Mouse (Mus musculus) CH12.LX (cell line): ENCODE results near the gene Hspa1a. TPM values are rescaled to one million over a fixed set of nuclear protein-coding genes. Genes with fewer than 3 reads are reported as not detected.

Experiments
- DNase-seq: peaks from one replicate; pipeline ENCODE4 v3.0.0-alpha.2; 2013; ENCODE audit errors: extremely low read depth
- H3K27ac ChIP-seq: 2 replicates; pipeline ENCODE4 v1.5.1; 2012; ENCODE audit warnings: low read depth, mild to moderate bottlenecking, control low read depth, moderate library complexity; ENCODE audit not compliant: insufficient read depth
- H3K27me3 ChIP-seq: replicated peaks from 2 replicates; pipeline ENCODE3; 2012; ENCODE audit warnings: inconsistent platforms
- H3K36me3 ChIP-seq, 2 experiments: replicated peaks in 1 of 2; 2 replicates each; pipeline versions ENCODE3 to v1.6.1; 2012; ENCODE audit warnings: inconsistent platforms in 1 of 2, low read length in 1 of 2, mild to moderate bottlenecking in 1 of 2, mixed read lengths in 1 of 2, moderate library complexity in 1 of 2; ENCODE audit not compliant: control insufficient read depth in 1 of 2, insufficient read depth in 1 of 2
- H3K4me1 ChIP-seq, 2 experiments: 2 replicates each; pipeline ENCODE4 v1.6.1; 2012; ENCODE audit warnings: inconsistent platforms in 1 of 2, moderate library complexity in 1 of 2; ENCODE audit not compliant: insufficient read depth in 2 of 2, control insufficient read depth in 1 of 2
- H3K4me2 ChIP-seq: 2 replicates; pipeline ENCODE4 v1.6.1; 2012; ENCODE audit warnings: low read depth, mild to moderate bottlenecking, control low read depth; ENCODE audit not compliant: poor library complexity, insufficient read depth, severe bottlenecking
- H3K4me3 ChIP-seq, 3 experiments: fragments of 150-350 bp in 1 of 3; sonication (generic) in 1 of 3; replicated peaks in 1 of 3; 2 replicates each; pipeline versions ENCODE3 to v1.5.1; 2011 to 2012; ENCODE audit warnings: low read depth in 2 of 3, low read length in 2 of 3, mild to moderate bottlenecking in 2 of 3, moderate library complexity in 2 of 3, control low read depth in 1 of 3, improper control_type of control experiment in 1 of 3, inconsistent platforms in 1 of 3, mixed read lengths in 1 of 3; ENCODE audit not compliant: poor library complexity in 1 of 3
- H3K79me2 ChIP-seq: replicated peaks from 2 replicates; pipeline ENCODE4 v1.6.1; 2012; ENCODE audit warnings: mild to moderate bottlenecking, moderate library complexity; ENCODE audit not compliant: control insufficient read depth, poor library complexity, insufficient read depth, severe bottlenecking; ENCODE audit errors: extremely low read depth
- H3K9ac ChIP-seq: 2 replicates; pipeline ENCODE4 v1.6.1; 2012; ENCODE audit warnings: low read depth, mild to moderate bottlenecking, control low read depth, moderate library complexity; ENCODE audit not compliant: insufficient read depth
- H3K9me3 ChIP-seq: replicated peaks from 2 replicates; pipeline ENCODE3; 2012; ENCODE audit warnings: low read length, inconsistent platforms, mixed read lengths
- CHD1 ChIP-seq: IDR thresholded peaks from 2 replicates; pipeline ENCODE4 v1.6.1; 2012; ENCODE audit warnings: low read depth, low read length, improper control_type of control experiment, inconsistent platforms
- CHD2 ChIP-seq: IDR thresholded peaks from 2 replicates; pipeline ENCODE4 v1.6.1; 2011; ENCODE audit warnings: low read length, improper control_type of control experiment
- CTCF ChIP-seq, 2 experiments: IDR thresholded peaks in 1 of 2; conservative IDR thresholded peaks in 1 of 2; 2 replicates each; pipeline ENCODE4 v1.5.1; 2011 to 2012; ENCODE audit warnings: low read depth in 2 of 2, low read length in 2 of 2, improper control_type of control experiment in 1 of 2, inconsistent platforms in 1 of 2, mild to moderate bottlenecking in 1 of 2, moderate library complexity in 1 of 2
- ELF1 ChIP-seq: IDR thresholded peaks from 2 replicates; pipeline ENCODE4 v1.6.1; 2014; ENCODE audit warnings: low read depth, mild to moderate bottlenecking, inconsistent platforms, low read length, improper control_type of control experiment
- EP300 ChIP-seq: IDR thresholded peaks from 2 replicates; pipeline ENCODE4 v1.6.1; 2011; ENCODE audit warnings: low read length, improper control_type of control experiment
- ETS1 ChIP-seq: conservative IDR thresholded peaks from 2 replicates; pipeline ENCODE4 v1.6.1; 2012; ENCODE audit warnings: low read depth, mild to moderate bottlenecking, inconsistent platforms, low read length, improper control_type of control experiment, moderate library complexity
- GABPA ChIP-seq: IDR thresholded peaks from 2 replicates; pipeline ENCODE4 v1.6.1; 2012; ENCODE audit warnings: low read depth, low read length, improper control_type of control experiment, inconsistent platforms; ENCODE audit not compliant: insufficient replicate concordance
- HCFC1 ChIP-seq: IDR thresholded peaks from 2 replicates; pipeline ENCODE4 v1.6.1; 2012; ENCODE audit warnings: low read depth, mild to moderate bottlenecking, inconsistent platforms, low read length, improper control_type of control experiment
- IRF4 ChIP-seq: IDR thresholded peaks from 2 replicates; pipeline ENCODE4 v1.6.1; 2014; ENCODE audit warnings: low read depth, mild to moderate bottlenecking, inconsistent platforms, low read length, improper control_type of control experiment
- JUN ChIP-seq: IDR thresholded peaks from 2 replicates; pipeline ENCODE4 v1.6.1; 2011; ENCODE audit warnings: low read depth, mild to moderate bottlenecking, low read length, improper control_type of control experiment, moderate library complexity; ENCODE audit not compliant: insufficient read depth
- MAFK ChIP-seq: IDR thresholded peaks from 2 replicates; pipeline ENCODE4 v1.6.1; 2011; ENCODE audit warnings: low read length, improper control_type of control experiment; ENCODE audit not compliant: insufficient replicate concordance
- MAX ChIP-seq: IDR thresholded peaks from 2 replicates; pipeline ENCODE4 v1.6.1; 2011; ENCODE audit warnings: low read length, improper control_type of control experiment
- MAZ ChIP-seq: IDR thresholded peaks from 2 replicates; pipeline ENCODE4 v1.6.1; 2012; ENCODE audit warnings: low read depth, mild to moderate bottlenecking, inconsistent platforms, low read length, improper control_type of control experiment, moderate library complexity
- MEF2A ChIP-seq: IDR thresholded peaks from 2 replicates; pipeline ENCODE4 v1.6.1; 2014; ENCODE audit warnings: low read depth, mild to moderate bottlenecking, inconsistent platforms, low read length, improper control_type of control experiment, borderline replicate concordance
- MXI1 ChIP-seq: IDR thresholded peaks from 2 replicates; pipeline ENCODE4 v1.6.1; 2011; ENCODE audit warnings: mild to moderate bottlenecking, low read depth, low read length, improper control_type of control experiment
- MYC ChIP-seq: IDR thresholded peaks from 2 replicates; pipeline ENCODE4 v1.6.1; 2011; ENCODE audit warnings: low read depth, mild to moderate bottlenecking, improper control_type of control experiment, low read length
- NRF1 ChIP-seq: IDR thresholded peaks from 2 replicates; pipeline ENCODE4 v1.6.1; 2014; ENCODE audit warnings: low read depth, mild to moderate bottlenecking, inconsistent platforms, low read length, improper control_type of control experiment, moderate library complexity
- PAX5 ChIP-seq: IDR thresholded peaks from 2 replicates; pipeline ENCODE4 v1.6.1; 2012; ENCODE audit warnings: low read length, inconsistent platforms, mixed read lengths
- POLR2A ChIP-seq: IDR thresholded peaks from 2 replicates; pipeline ENCODE4 v1.6.1; 2011; ENCODE audit warnings: low read depth, mild to moderate bottlenecking, improper control_type of control experiment, low read length
- RCOR1 ChIP-seq: conservative IDR thresholded peaks from 2 replicates; pipeline ENCODE4 v1.6.1; 2012; ENCODE audit warnings: low read depth, mild to moderate bottlenecking, inconsistent platforms, low read length, improper control_type of control experiment
- SIN3A ChIP-seq: IDR thresholded peaks from 2 replicates; pipeline ENCODE4 v1.6.1; 2012; ENCODE audit warnings: low read length, improper control_type of control experiment, inconsistent platforms
- TCF12 ChIP-seq: IDR thresholded peaks from 2 replicates; pipeline ENCODE4 v1.6.1; 2014; ENCODE audit warnings: low read depth, mild to moderate bottlenecking, inconsistent platforms, low read length, improper control_type of control experiment
- UBTF ChIP-seq: IDR thresholded peaks from 2 replicates; pipeline ENCODE4 v1.6.1; 2012; ENCODE audit warnings: low read depth, mild to moderate bottlenecking, inconsistent platforms, low read length, improper control_type of control experiment, moderate library complexity
- USF1 ChIP-seq: IDR thresholded peaks from 2 replicates; pipeline ENCODE4 v1.6.1; 2014; ENCODE audit warnings: low read depth, mild to moderate bottlenecking, inconsistent platforms, low read length, improper control_type of control experiment
- USF2 ChIP-seq: conservative IDR thresholded peaks from 2 replicates; pipeline ENCODE4 v1.6.1; 2011; ENCODE audit warnings: low read depth, low read length, improper control_type of control experiment
- ZMIZ1 ChIP-seq: IDR thresholded peaks from 2 replicates; pipeline ENCODE4 v1.6.1; 2012; ENCODE audit warnings: low read depth, mild to moderate bottlenecking, inconsistent platforms, low read length, improper control_type of control experiment
- ZNF384 ChIP-seq: IDR thresholded peaks from 2 replicates; pipeline ENCODE4 v1.6.1; 2012; ENCODE audit warnings: low read depth, low read length, improper control_type of control experiment, inconsistent platforms
- dilution Hi-C: fragments of 300-500 bp; cut with MboI; formaldehyde crosslinking; loops from 2 replicates; pipeline ENCODE4 v1.14.3; 2020; ENCODE audit warnings: low sequenced_read_pairs; ENCODE audit not compliant: extremely low pct_unique_long_range_greater_than_20kb, extremely low pct_ligation_motif_present
- in situ Hi-C: fragments of 300-500 bp; cut with MboI; formaldehyde crosslinking; loops from 3 replicates; pipeline ENCODE4 v1.14.3; 2019; ENCODE audit warnings: low sequenced_read_pairs, low pct_ligation_motif_present, low pct_unique_long_range_greater_than_20kb, mixed read lengths
- polyA plus RNA-seq: library from polyadenylated mRNA; unstranded; fragments of >175 nt; gene quantifications from 2 replicates; pipeline ENCODE4 v1.2.1, GENCODE M21; 2012; ENCODE audit warnings: low read depth; ENCODE audit not compliant: insufficient read length
- total RNA-seq, 2 experiments: library from RNA; depleted of rRNA; stranded (reverse); fragments of 300-350 nt in 1 of 2; fragments of >200 nt in 1 of 2; gene quantifications; 2 replicates each; pipeline ENCODE4 v1.2.3; 2012 to 2014

Hspa1a gene
- total and polyA plus RNA-seq, 3 experiments: not detected

DNA sequence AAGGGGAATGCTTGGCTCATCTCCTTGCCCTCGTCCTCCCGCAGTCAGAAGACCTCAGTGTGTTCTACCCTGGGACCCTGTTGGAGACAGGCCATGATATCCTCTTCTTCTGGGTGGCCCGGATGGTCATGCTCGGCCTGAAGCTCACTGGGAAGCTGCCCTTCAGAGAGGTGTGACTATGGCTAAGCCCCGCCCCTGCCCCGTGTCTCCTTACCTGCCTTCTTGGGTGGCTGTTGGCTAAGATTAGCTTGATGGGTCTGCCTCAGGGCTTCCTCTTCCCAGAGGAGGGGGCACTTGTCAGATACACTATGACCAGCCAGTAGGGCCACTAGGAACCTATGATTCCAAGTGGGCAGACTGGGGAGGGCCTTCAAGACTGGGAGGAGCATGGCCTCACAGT, 41.3 kb upstream of the Hspa1a start:
- H3K4me1 ChIP-seq: peaks cover 0 to 17% of the 10 kb centered on the region in 2 experiments; a peak in 2 of 4 replicates
- dilution Hi-C loops: no loop called here
- H3K9ac ChIP-seq: no peak overlapping the region

DNA sequence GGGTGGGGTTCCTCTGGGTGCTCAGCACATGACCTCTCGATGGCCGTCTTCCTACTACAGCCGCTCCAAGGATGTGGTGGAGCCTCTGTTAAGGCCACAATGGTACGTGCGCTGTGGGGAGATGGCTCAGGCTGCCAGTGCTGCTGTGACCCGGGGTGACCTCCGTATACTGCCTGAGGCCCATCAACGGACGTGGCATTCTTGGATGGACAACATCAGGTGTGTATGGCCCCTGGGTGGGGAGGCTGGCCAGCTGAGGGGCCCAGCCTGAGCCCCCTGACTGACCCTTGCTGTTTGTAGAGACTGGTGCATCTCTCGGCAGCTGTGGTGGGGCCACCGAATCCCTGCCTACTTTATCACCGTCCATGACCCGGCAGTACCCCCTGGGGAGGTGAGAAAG, 40.5 kb upstream of the Hspa1a start:
- no peak for DNase-seq
- in situ Hi-C loops (loop anchor here (10.0 kb wide), 1 partner anchor 222 kb away; the partner anchor contains the start of genes Atp6v1g2 and Nfkbil1), dilution Hi-C loops (no loop called here)
- Histone ChIP-seq H3K9ac (no peak overlapping the region), H3K27ac (no peak overlapping the region), H3K4me1 (peaks cover 0 to 23% of the 10 kb centered on the region in 2 experiments; a peak in 2 of 4 replicates), H3K36me3 (peaks cover 87 to 98% of the 10 kb centered on the region in 2 experiments), H3K9me3 (no peaks in the 10 kb centered on the region), H3K27me3 (no peaks in the 10 kb centered on the region), H3K4me2 (no peak overlapping the region), H3K79me2 (peaks cover 4% of the 10 kb centered on the region; the same call in 1 of the 2 replicates), H3K4me3 (no peak overlapping the region)
- TF ChIP-seq MAFK: no peak
- no peak for TF ChIP-seq MXI1
- TF ChIP-seq UBTF: no peak
- no peak for TF ChIP-seq CHD2
- no peak for TF ChIP-seq SIN3A
- TF ChIP-seq IRF4: no peak
- no peak for TF ChIP-seq JUN
- TF ChIP-seq ETS1: no peak
- no peak for TF ChIP-seq ELF1
- no peak for TF ChIP-seq PAX5
- no peak for TF ChIP-seq USF1
- no peak for TF ChIP-seq ZMIZ1
- no peak for TF ChIP-seq RCOR1

More for the DNA sequence above, 41.3 kb upstream of the Hspa1a start:
- in situ Hi-C loops: loop anchor here (10.0 kb wide), 1 partner anchor 222 kb away; the partner anchor contains the start of genes Atp6v1g2 and Nfkbil1
- no peak overlapping the region for H3K4me3 ChIP-seq
- peaks cover 3% of the 10 kb centered on the region; the same call in 1 of the 2 replicates for H3K79me2 ChIP-seq
- TF ChIP-seq USF2: no peak
- TF ChIP-seq GABPA: no peak
- TF ChIP-seq ZNF384: no peak
- no peak for TF ChIP-seq MAZ
- no peak for TF ChIP-seq HCFC1
- no peak for TF ChIP-seq PAX5
- no peak for TF ChIP-seq MAX
- TF ChIP-seq TCF12: no peak
- no peak for TF ChIP-seq MYC
- no peak for TF ChIP-seq EP300
- no peak for TF ChIP-seq NRF1
- no peak for TF ChIP-seq ELF1
- no peak for TF ChIP-seq CHD1
- no peak for TF ChIP-seq USF1
- no peak for TF ChIP-seq MEF2A
- no peak for TF ChIP-seq CTCF (conservative IDR thresholded peaks at IDR 0.05 in 1 of 2, IDR thresholded peaks at IDR 0.05 in 1 of 2; ENCODE audit: low read depth in 2 of 2, low read length in 2 of 2)
- TF ChIP-seq POLR2A: no peak
- H3K4me2 ChIP-seq: no peak overlapping the region
- no peaks in the 10 kb centered on the region for H3K9me3 ChIP-seq
- H3K36me3 ChIP-seq: peaks cover 81 to 99% of the 10 kb centered on the region in 2 experiments
- DNase-seq: no peak
- no peaks in the 10 kb centered on the region for H3K27me3 ChIP-seq
- no peak overlapping the region for H3K27ac ChIP-seq
